Mouse (Mus musculus) neural tube, embryonic 12.5 days (tissue): Measurements from ENCODE around the gene St6galnac1. TPM values are rescaled to one million over a fixed set of nuclear protein-coding genes. Genes with fewer than 3 reads are reported as not detected.

ENCODE experiments used
- ATAC-seq: fragments of 200-750 bp; cut with Nextera tagmentation; 2 replicates; pipeline ENCODE4 v1.8.0; 2017; ENCODE audit warnings: low read depth, mild to moderate bottlenecking, moderate TSS enrichment, moderate library complexity; ENCODE audit not compliant: low FRiP score
- H3K27ac ChIP-seq: fragments of 300-500 bp; sonication (generic); 2 replicates; pipeline ENCODE4 v1.5.1; 2016
- H3K27me3 ChIP-seq: fragments of 300-500 bp; sonication (generic); replicated peaks from 2 replicates; pipeline ENCODE4 v1.6.1; 2016; ENCODE audit warnings: mild to moderate bottlenecking
- H3K36me3 ChIP-seq: fragments of 300-500 bp; sonication (generic); 2 replicates; pipeline ENCODE4 v1.6.1; 2016; ENCODE audit warnings: mild to moderate bottlenecking
- H3K4me1 ChIP-seq: fragments of 300-500 bp; sonication (generic); 2 replicates; pipeline ENCODE4 v1.6.1; 2016
- H3K4me2 ChIP-seq: fragments of 300-500 bp; sonication (generic); replicated peaks from 2 replicates; pipeline ENCODE4 v1.6.1; 2016; ENCODE audit warnings: mild to moderate bottlenecking
- H3K4me3 ChIP-seq: fragments of 300-500 bp; sonication (generic); 2 replicates; pipeline ENCODE4 v1.5.1; 2016
- H3K9ac ChIP-seq: fragments of 300-500 bp; sonication (generic); 2 replicates; pipeline ENCODE4 v1.6.1; 2016; ENCODE audit warnings: mild to moderate bottlenecking
- H3K9me3 ChIP-seq: fragments of 300-500 bp; sonication (generic); 2 replicates; pipeline ENCODE4 v1.6.1; 2016; ENCODE audit warnings: mild to moderate bottlenecking
- WGBS: fragments of 180-500 bp; shearing (Covaris S2); methylation state at CpG from one replicate; pipeline ENCODE4 v1.1.7; 2016; 5-methylcytosine and 5-hydroxymethylcytosine counted together
- polyA plus RNA-seq: library from polyadenylated mRNA; unstranded; fragments of >200 nt; fragmentation: Nextera tagmentation; extraction: Ambion mirVana; gene quantifications from 2 replicates; pipeline ENCODE4 v1.2.1, GENCODE M21; 2016

St6galnac1 gene
- polyA plus RNA-seq, 1 experiment from 2014 or later = 0.08 TPM

GRCm38 (mm10) chr11:116720319-116720865 lies 54.9 kb downstream of the St6galnac1 start:
- Histone ChIP-seq H3K27me3 (no peaks in the 10 kb centered on the region), H3K4me3 (no peak overlapping the region), H3K9me3 (0 out of 2 replicates have a peak, but pooled peaks cover 8% of the 10 kb centered on the region), H3K27ac (no peak overlapping the region), H3K4me1 (no peaks in the 10 kb centered on the region), H3K9ac (no peak overlapping the region), H3K4me2 (no peak overlapping the region), H3K36me3 (no peaks in the 10 kb centered on the region)
- WGBS = 93% methylated on average over 15 of the region's 15 CpGs
- no peak for ATAC-seq

Other genes starting within 250 kb of the St6galnac1 start
- 7.6 and 9.3 TPM in 2 replicates for gene Sphk1, start 244.6 kb downstream of the St6galnac1 start, polyA plus RNA-seq
- gene Ube2o, start 194.1 kb downstream of the St6galnac1 start, polyA plus RNA-seq = 34.3 and 37.6 TPM in 2 replicates
- gene Aanat, start 189.1 kb downstream of the St6galnac1 start, polyA plus RNA-seq = not detected in 2 replicates
- gene Rhbdf2, start 148.5 kb downstream of the St6galnac1 start, polyA plus RNA-seq = 4.9 and 6.5 TPM in 2 replicates
- 0.39 and 0.79 TPM in 2 replicates for gene Prcd, start 122.0 kb downstream of the St6galnac1 start, polyA plus RNA-seq
- 6.7 and 6.9 TPM in 2 replicates for gene Cygb, start 121.2 kb downstream of the St6galnac1 start, polyA plus RNA-seq
- 91.2 and 110 TPM in 2 replicates for gene Mxra7, start 52.5 kb upstream of the St6galnac1 start, polyA plus RNA-seq
- 63.7 and 64.0 TPM in 2 replicates for gene Mettl23, start 67.8 kb upstream of the St6galnac1 start, polyA plus RNA-seq
- 92.0 and 94.4 TPM in 2 replicates for gene Jmjd6, start 67.9 kb upstream of the St6galnac1 start, polyA plus RNA-seq
- 48.2 and 49.3 TPM in 2 replicates for gene Mfsd11, start 76.9 kb upstream of the St6galnac1 start, polyA plus RNA-seq
- gene Srsf2, start 77.6 kb upstream of the St6galnac1 start, polyA plus RNA-seq = 791 and 816 TPM in 2 replicates
- 26.8 and 30.1 TPM in 2 replicates for gene Mgat5b, start 143.4 kb upstream of the St6galnac1 start, polyA plus RNA-seq